Mouse (Mus musculus): ENCODE measurements around the gene Hk3. TPM values are rescaled to one million over a fixed set of nuclear protein-coding genes. Genes with fewer than 3 reads are reported as not detected.

The Hk3 gene
- polyA plus RNA-seq (2012; rRNA removed; ENCODE audit: low replicate concordance), result 4.7 and 6.6 TPM in 2 replicates

GRCm38 (mm10) chr13:55021194-55021779 lies at the start of gene Hk3:
Gene Hk3, minus strand, starts transcription at chr13:55021385.

Other genes with a start within 250 kb of the Hk3 start
- not detected in 2 replicates for gene Eif4e1b, start 237.4 kb downstream of the Hk3 start, polyA plus RNA-seq (2012; rRNA removed; ENCODE audit: low replicate concordance)
- gene Tspan17, start 232.0 kb downstream of the Hk3 start, polyA plus RNA-seq (2012; rRNA removed; ENCODE audit: low replicate concordance), result 31.1 and 92.2 TPM in 2 replicates
- 21.4 and 28.6 TPM in 2 replicates for gene Unc5a, start 72.0 kb downstream of the Hk3 start, polyA plus RNA-seq (2012; rRNA removed; ENCODE audit: low replicate concordance)
- gene Uimc1, start 78.9 kb upstream of the Hk3 start, polyA plus RNA-seq (2012; rRNA removed; ENCODE audit: low replicate concordance), result 8.8 and 9.9 TPM in 2 replicates
- gene Zfp346, start 83.9 kb upstream of the Hk3 start, polyA plus RNA-seq (2012; rRNA removed; ENCODE audit: low replicate concordance), result 16.3 and 30.8 TPM in 2 replicates
- not detected in 2 replicates for gene Gm17617, start 112.2 kb upstream of the Hk3 start, polyA plus RNA-seq (2012; rRNA removed; ENCODE audit: low replicate concordance)
- gene Fgfr4, start 131.3 kb upstream of the Hk3 start, polyA plus RNA-seq (2012; rRNA removed; ENCODE audit: low replicate concordance), result 0.33 and 1.7 TPM in 2 replicates
- gene Nsd1, start 188.4 kb upstream of the Hk3 start, polyA plus RNA-seq (2012; rRNA removed; ENCODE audit: low replicate concordance), result 23.8 and 30.1 TPM in 2 replicates

All from subcutaneous adipose tissue, adult 2 months (tissue).